Mouse (Mus musculus) hindbrain, embryonic 12.5 days (tissue): ENCODE measurements around the gene Tnpo1. TPM values are rescaled to one million over a fixed set of nuclear protein-coding genes. Genes with fewer than 3 reads are reported as not detected.
"Not testable (repeated sequence)": the region's sequence is repeated elsewhere in the genome, so short reads cannot be mapped to it uniquely, and the experiment has no call there.

ENCODE experiments used
- ATAC-seq: fragments of 200-750 bp; cut with Nextera tagmentation; 2 replicates; pipeline ENCODE4 v1.8.0; 2017; ENCODE audit warnings: moderate TSS enrichment; ENCODE audit not compliant: low FRiP score
- H3K27ac ChIP-seq: fragments of 300-500 bp; sonication (generic); 2 replicates; pipeline ENCODE4 v1.5.1; 2016; ENCODE audit warnings: mild to moderate bottlenecking
- H3K27me3 ChIP-seq: fragments of 300-500 bp; sonication (generic); 2 replicates; pipeline ENCODE4 v1.6.1; 2016; ENCODE audit warnings: mild to moderate bottlenecking
- H3K36me3 ChIP-seq: fragments of 300-500 bp; sonication (generic); 2 replicates; pipeline ENCODE4 v1.6.1; 2016; ENCODE audit warnings: mild to moderate bottlenecking
- H3K4me1 ChIP-seq: fragments of 300-500 bp; sonication (generic); 2 replicates; pipeline ENCODE4 v1.6.1; 2016
- H3K4me2 ChIP-seq: fragments of 300-500 bp; sonication (generic); replicated peaks from 2 replicates; pipeline ENCODE4 v1.6.1; 2016; ENCODE audit warnings: mild to moderate bottlenecking
- H3K4me3 ChIP-seq: fragments of 300-500 bp; sonication (generic); 2 replicates; pipeline ENCODE4 v1.5.1; 2016; ENCODE audit warnings: mild to moderate bottlenecking
- H3K9ac ChIP-seq: fragments of 300-500 bp; sonication (generic); 2 replicates; pipeline ENCODE4 v1.6.1; 2016; ENCODE audit warnings: mild to moderate bottlenecking, moderate library complexity
- H3K9me3 ChIP-seq: fragments of 300-500 bp; sonication (generic); replicated peaks from 2 replicates; pipeline ENCODE4 v1.6.1; 2016; ENCODE audit warnings: mild to moderate bottlenecking
- WGBS: fragments of 180-500 bp; shearing (Covaris S2); methylation state at CpG from one replicate; pipeline ENCODE4 v1.1.7; 2016; 5-methylcytosine and 5-hydroxymethylcytosine counted together
- polyA plus RNA-seq: library from polyadenylated mRNA; unstranded; fragments of >200 nt; fragmentation: Nextera tagmentation; extraction: Ambion mirVana; gene quantifications from 2 replicates; pipeline ENCODE4 v1.2.1, GENCODE M21; 2016

The Tnpo1 gene
- polyA plus RNA-seq, 1 experiment from 2014 or later: 87.7 TPM

DNA sequence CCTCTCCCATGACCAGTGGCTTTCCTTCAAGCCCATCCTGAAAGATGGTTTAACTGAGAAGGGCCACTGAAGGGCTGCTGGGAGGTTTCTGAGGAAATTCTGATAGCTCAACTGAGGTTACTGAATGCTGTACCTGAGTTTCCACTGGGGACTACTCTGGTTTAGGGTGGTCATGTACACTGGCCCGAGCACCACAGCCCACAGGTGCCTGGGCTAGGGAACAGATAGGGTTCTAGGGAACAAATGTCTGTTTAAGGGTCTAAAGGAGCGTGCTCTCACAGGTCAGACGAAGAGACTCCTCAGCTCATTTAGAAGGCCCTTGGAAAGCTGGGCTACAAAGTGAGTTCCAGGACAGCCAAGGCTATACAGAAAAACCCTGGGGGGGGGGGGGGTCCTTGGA is 91.5 kb downstream of the Tnpo1 start:
- 0 out of 2 replicates have a peak, but pooled peaks have one; percentile 35 for ATAC-seq
- no peak overlapping the region for H3K27ac ChIP-seq
- whole genome bisulfite sequencing: 81% methylated on average over 3 of the region's 3 CpGs

GRCm38 (mm10) chr13:98834199-98834598 is 92.0 kb downstream of the Tnpo1 start:
- WGBS: 59% methylated on average over 1 of the region's 1 CpGs
- Histone ChIP-seq H3K27me3 (no peaks in the 10 kb centered on the region), H3K4me3 (no peak overlapping the region), H3K9me3 (no peaks in the 10 kb centered on the region), H3K4me2 (no peak overlapping the region), H3K4me1 (no peaks in the 10 kb centered on the region), H3K27ac (no peak overlapping the region), H3K9ac (no peak overlapping the region), H3K36me3 (peaks cover 10% of the 10 kb centered on the region; the same call in 1 of the 2 replicates)
- no peak for ATAC-seq

More for the DNA sequence above, 91.5 kb downstream of the Tnpo1 start:
- H3K4me2 ChIP-seq: no peak overlapping the region
- H3K9me3 ChIP-seq: no peaks in the 10 kb centered on the region
- H3K4me1 ChIP-seq: no peaks in the 10 kb centered on the region
- H3K36me3 ChIP-seq: peaks cover 10% of the 10 kb centered on the region; the same call in 1 of the 2 replicates
- H3K4me3 ChIP-seq: no peak overlapping the region
- no peak overlapping the region for H3K9ac ChIP-seq
- H3K27me3 ChIP-seq: no peaks in the 10 kb centered on the region

- Histone ChIP-seq H3K36me3 (0 out of 2 replicates have a peak, but pooled peaks cover 3% of the 10 kb centered on the region), H3K27ac (no peak overlapping the region), H3K4me1 (no peaks in the 10 kb centered on the region), H3K9me3 (no peaks in the 10 kb centered on the region), H3K9ac (no peak overlapping the region), H3K27me3 (no peaks in the 10 kb centered on the region), H3K4me2 (no peak overlapping the region), H3K4me3 (no peak overlapping the region)
- ATAC-seq: no peak
- 83% methylated on average over 10 of the region's 10 CpGs for WGBS
Observed at GRCm38 (mm10) chr13:98832451-98833450, 93.4 kb downstream of the Tnpo1 start.

GRCm38 (mm10) chr13:98829026-98829425 is 97.2 kb downstream of the Tnpo1 start:
- not testable (repeated sequence) for H3K4me3 ChIP-seq, H3K27ac ChIP-seq, H3K4me1 ChIP-seq, H3K36me3 ChIP-seq, H3K4me2 ChIP-seq, H3K27me3 ChIP-seq, H3K9ac ChIP-seq, ATAC-seq, H3K9me3 ChIP-seq
- 98% methylated on average over 6 of the region's 6 CpGs for WGBS

DNA sequence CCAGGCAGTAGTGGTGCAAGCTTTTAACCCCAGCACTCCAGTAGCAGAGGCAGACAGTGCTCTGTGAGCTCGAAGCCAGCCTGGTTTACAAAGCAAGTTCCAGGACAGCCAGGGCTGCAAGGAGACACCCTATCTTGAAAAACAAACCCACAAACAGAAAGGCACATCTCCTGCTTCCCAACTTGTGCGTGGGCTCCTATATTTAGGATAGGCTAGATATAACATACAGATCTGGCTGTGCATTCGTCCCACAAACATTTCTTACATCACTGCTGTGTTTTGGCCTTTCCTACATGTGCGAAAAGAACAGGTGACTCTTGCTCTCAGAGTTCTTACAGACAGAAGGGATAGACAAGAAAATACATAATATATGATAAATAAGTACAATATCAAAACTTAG is 100.6 kb downstream of the Tnpo1 start:
- Histone ChIP-seq H3K4me3 (no peak overlapping the region), H3K36me3 (no peaks in the 10 kb centered on the region), H3K9ac (no peak overlapping the region), H3K27me3 (no peaks in the 10 kb centered on the region), H3K9me3 (no peaks in the 10 kb centered on the region), H3K4me1 (no peaks in the 10 kb centered on the region), H3K27ac (no peak overlapping the region), H3K4me2 (no peak overlapping the region)
- 78% methylated on average over 4 of the region's 4 CpGs for WGBS
- no peak for ATAC-seq

GRCm38 (mm10) chr13:98819094-98819493 is 107.1 kb downstream of the Tnpo1 start:
- no peak overlapping the region for H3K4me2 ChIP-seq
- H3K9ac ChIP-seq: no peak overlapping the region
- no peak overlapping the region for H3K4me3 ChIP-seq
- ATAC-seq: no peak
- 0 out of 2 replicates have a peak, but pooled peaks cover 3% of the 10 kb centered on the region for H3K4me1 ChIP-seq
- WGBS: 86% methylated on average over 2 of the region's 2 CpGs
- no peaks in the 10 kb centered on the region for H3K9me3 ChIP-seq
- H3K27ac ChIP-seq: no peak overlapping the region
- no peaks in the 10 kb centered on the region for H3K36me3 ChIP-seq
- no peaks in the 10 kb centered on the region for H3K27me3 ChIP-seq

- Histone ChIP-seq H3K4me2 (no peak overlapping the region), H3K4me3 (no peak overlapping the region), H3K9me3 (no peaks in the 10 kb centered on the region), H3K4me1 (peaks cover 6% of the 10 kb centered on the region), H3K27me3 (no peaks in the 10 kb centered on the region), H3K9ac (no peak overlapping the region), H3K27ac (no peak overlapping the region), H3K36me3 (no peaks in the 10 kb centered on the region)
- no peak for ATAC-seq
- WGBS: 64% methylated on average over 4 of the region's 4 CpGs
Observed at GRCm38 (mm10) chr13:98818205-98818604, 108.0 kb downstream of the Tnpo1 start.

DNA sequence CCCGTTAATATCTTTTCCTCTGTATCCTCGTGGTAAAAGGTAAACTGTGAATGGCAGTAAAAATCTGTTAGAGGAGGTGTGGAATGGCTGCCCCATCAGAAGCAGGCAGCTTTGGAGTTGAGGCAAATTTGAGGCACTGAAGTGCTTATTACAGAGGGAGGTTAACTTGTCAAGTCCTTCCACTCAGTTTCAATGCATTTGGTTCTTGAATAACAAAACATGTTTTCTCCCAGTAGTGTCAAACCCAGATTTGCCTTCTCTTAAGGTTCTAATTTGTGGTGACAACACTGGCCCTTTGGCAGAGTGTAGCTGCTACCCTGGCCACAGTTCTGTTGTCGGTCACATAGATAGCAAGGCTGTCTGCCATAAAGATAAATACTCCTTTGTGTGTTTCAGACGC is 108.4 kb downstream of the Tnpo1 start:
- Histone ChIP-seq H3K9ac (no peak overlapping the region), H3K4me1 (peaks cover 6% of the 10 kb centered on the region), H3K4me3 (no peak overlapping the region), H3K36me3 (no peaks in the 10 kb centered on the region), H3K4me2 (no peak overlapping the region), H3K9me3 (no peaks in the 10 kb centered on the region), H3K27ac (no peak overlapping the region), H3K27me3 (no peaks in the 10 kb centered on the region)
- no peak for ATAC-seq
- WGBS: 59% methylated on average over 4 of the region's 4 CpGs

GRCm38 (mm10) chr13:98816981-98817660 is 109.1 kb downstream of the Tnpo1 start:
- H3K4me2 ChIP-seq, H3K36me3 ChIP-seq, H3K9me3 ChIP-seq, ATAC-seq, H3K4me3 ChIP-seq, H3K4me1 ChIP-seq, H3K9ac ChIP-seq, H3K27me3 ChIP-seq, H3K27ac ChIP-seq: not testable (repeated sequence)
- WGBS: 89% methylated on average over 4 of the region's 4 CpGs

GRCm38 (mm10) chr13:98816571-98816970 is 109.6 kb downstream of the Tnpo1 start:
- H3K4me3 ChIP-seq: no peak overlapping the region
- H3K4me1 ChIP-seq: peaks cover 9% of the 10 kb centered on the region
- no peak overlapping the region for H3K4me2 ChIP-seq
- ATAC-seq: no peak
- H3K27ac ChIP-seq: no peak overlapping the region
- no peak overlapping the region for H3K9ac ChIP-seq
- no peaks in the 10 kb centered on the region for H3K9me3 ChIP-seq
- no peaks in the 10 kb centered on the region for H3K27me3 ChIP-seq
- no peaks in the 10 kb centered on the region for H3K36me3 ChIP-seq
- 89% methylated on average over 9 of the region's 9 CpGs for WGBS

DNA sequence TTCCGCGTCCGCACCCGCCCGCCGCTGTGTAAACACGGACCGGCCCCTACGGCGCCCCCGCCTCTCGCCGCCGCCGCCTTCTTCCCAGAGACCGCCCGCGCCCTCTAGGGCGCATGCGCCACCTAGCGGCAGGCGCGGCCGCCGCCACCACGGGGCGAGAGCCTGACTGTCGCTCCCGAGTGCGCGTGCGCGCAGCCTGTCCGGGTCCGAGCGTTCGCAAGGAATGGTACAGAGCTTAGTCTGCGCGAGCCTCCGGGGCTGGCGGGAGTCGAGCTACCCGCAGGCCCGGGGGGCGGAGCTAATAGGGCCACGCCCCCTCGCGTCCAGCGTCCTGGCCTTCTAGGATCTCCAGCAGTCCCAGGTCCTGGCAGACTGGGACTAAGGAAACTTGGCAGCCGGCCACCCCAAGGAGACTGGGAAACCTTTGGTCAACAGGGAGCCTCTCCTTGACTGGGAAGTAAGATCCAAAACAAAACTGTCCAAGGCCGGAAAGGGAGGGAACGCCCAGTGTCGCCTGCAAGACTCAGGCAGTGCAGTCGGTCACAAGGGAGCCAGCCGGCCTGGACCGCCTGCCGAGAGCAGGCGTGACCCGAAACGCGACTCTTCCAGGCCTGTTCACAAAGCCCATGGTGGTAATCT is 110.9 kb downstream of the Tnpo1 start, which contains the start of gene Fcho2:
Fcho2 (minus strand) TSS at position 303 of the 639 bp plus-strand sequence.
- peaks cover 9% of the 10 kb centered on the region for H3K4me1 ChIP-seq
- ATAC-seq: peak; percentile 99
- WGBS: under 1% methylated on average over 56 of the region's 61 CpGs
- H3K4me3 ChIP-seq: peak within 1 kb of the TSS; percentile 95
- H3K9ac ChIP-seq: peak within 1 kb of the TSS; percentile 97
- H3K36me3 ChIP-seq: no peaks in the 10 kb centered on the region
- H3K27me3 ChIP-seq: no peaks in the 10 kb centered on the region
- H3K9me3 ChIP-seq: no peaks in the 10 kb centered on the region
- H3K4me2 ChIP-seq: peak within 1 kb of the TSS; percentile 64
- H3K27ac ChIP-seq: peak within 1 kb of the TSS; percentile 97
